Mouse (Mus musculus): Measurements from ENCODE around the gene Gpx6. TPM values are rescaled to one million over a fixed set of nuclear protein-coding genes. Genes with fewer than 3 reads are reported as not detected.

Gene Gpx6
- under 1 TPM in 1 of 2 experiments, not detected in 1; 0.30 TPM for total RNA-seq (2021)
- long read RNA-seq, experiment 1 = 0 reads
- long read RNA-seq, experiment 2 = 0 reads

- DNase-seq (ENCODE audit: low spot score in 2 of 2) = no peak
- intact Hi-C loops (cut with DNase I) = no loop called here
Measured at GRCm38 (mm10) chr13:21311926-21312325, at the start of gene Gpx6. Gene Gpx6 (plus strand): TSS chr13:21312125.

- intact Hi-C loops (cut with DNase I) = loop anchor here (5.0 to 10.0 kb wide), 2 partner anchors 64 to 452 kb away; partner anchors contain the start of genes Hist1h2ai, Hist1h2bl and Hist1h3h
- DNase-seq (ENCODE audit: low spot score in 2 of 2) = no peak
Measured at GRCm38 (mm10) chr13:21262787-21263461, 49.0 kb upstream of the Gpx6 start.

DNA sequence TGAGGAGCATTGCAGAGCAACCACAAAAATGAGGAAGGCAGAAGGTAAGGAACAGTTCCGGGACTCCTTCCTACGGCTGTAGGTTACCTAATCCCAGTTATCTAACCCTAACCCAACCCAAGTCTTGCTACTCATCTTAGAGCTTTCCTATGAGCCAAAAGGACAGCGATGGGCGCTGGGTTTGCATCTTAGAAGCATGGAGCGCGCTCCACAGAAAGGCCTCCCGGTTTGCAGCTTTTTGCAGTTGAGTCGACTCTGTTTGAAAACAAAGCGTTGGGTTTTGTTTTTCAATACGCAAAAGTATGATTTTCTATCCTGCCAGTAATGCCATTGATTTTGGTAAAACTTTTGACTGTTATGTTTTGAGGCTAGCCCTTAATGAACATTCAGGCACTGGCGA lies 48.0 kb upstream of the Gpx6 start:
- DNase-seq (ENCODE audit: low spot score in 2 of 2) = no peak
- intact Hi-C loops (cut with DNase I) = loop anchor here (5.0 to 10.0 kb wide), 2 partner anchors 63 to 451 kb away; partner anchors contain the start of genes Hist1h2ai, Hist1h2bl and Hist1h3h

GRCm38 (mm10) chr13:21264366-21264765 lies 47.6 kb upstream of the Gpx6 start:
- intact Hi-C loops (cut with DNase I) = loop anchor here (5.0 to 10.0 kb wide), 2 partner anchors 63 to 450 kb away; partner anchors contain the start of genes Hist1h2ai, Hist1h2bl and Hist1h3h
- peak in 1 of 2 experiments; percentile 67 for DNase-seq (ENCODE audit: low spot score in 2 of 2)

DNA sequence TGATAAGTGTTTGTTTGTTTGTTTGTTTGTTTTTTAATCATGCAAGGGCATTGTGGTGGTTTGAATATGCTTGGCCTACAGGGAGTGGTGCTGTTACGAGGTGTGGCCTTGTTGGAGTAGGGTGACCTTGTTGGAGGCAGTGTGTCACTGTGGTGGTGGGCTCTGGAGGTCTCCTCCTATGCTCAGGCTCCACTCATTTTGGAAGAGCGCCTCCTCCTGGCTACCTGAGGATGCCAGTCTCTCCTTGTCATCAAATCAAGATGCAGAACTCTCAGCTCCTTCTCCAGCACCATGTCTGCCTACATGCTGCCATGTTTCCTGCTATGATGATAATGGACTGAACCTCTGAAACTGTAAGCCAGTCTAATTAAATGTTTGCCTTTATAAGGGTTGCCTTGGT lies 46.2 kb upstream of the Gpx6 start:
- no peak for DNase-seq (ENCODE audit: low spot score in 2 of 2)
- intact Hi-C loops (cut with DNase I) = loop anchor here (10.0 kb wide), 1 partner anchor 449 kb away; the partner anchor contains the start of genes Hist1h2ai, Hist1h2bl and Hist1h3h

DNA sequence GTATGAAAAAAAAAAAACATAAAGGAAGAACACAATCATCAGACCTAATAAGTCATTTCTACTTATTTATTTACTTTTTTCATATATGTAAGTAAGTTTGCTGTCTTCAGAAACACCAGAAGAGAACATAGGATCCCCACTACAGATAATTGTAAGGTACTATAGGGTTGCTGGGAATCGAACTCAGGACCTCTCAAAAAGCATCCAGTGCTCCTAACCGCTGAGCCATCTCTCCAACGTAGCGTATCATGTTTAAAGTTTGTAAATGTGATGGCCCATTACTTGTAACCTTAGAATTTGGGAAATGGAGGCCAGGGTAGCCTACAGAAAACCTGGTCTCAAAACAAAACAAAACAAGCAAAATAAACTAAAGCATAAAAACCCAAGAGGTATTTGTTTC lies 44.4 kb upstream of the Gpx6 start:
- intact Hi-C loops (cut with DNase I) = loop anchor here (10.0 kb wide), 1 partner anchor 447 kb away; the partner anchor contains the start of genes Hist1h2ai, Hist1h2bl and Hist1h3h
- no peak for DNase-seq (ENCODE audit: low spot score in 2 of 2)

DNA sequence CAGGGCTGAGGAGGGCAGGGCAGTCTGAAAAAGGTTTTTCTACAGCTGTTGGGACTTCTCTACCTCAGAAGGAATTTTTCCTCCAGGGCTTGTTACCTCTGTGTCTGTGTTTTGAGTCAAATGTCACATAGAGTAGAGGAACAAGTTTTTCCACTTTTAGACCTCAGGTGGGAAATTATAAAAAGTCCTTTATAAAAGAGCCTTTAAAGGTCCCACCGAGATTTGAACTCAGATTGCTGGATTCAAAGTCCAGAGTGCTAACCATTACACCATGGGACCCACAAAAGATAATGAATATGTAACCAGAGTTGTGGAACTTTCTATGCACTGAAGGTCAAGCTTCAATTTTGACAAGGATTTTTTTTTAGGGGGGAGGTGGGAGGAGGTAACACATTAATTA lies 43.7 kb upstream of the Gpx6 start:
- intact Hi-C loops (cut with DNase I) = loop anchor here (10.0 kb wide), 1 partner anchor 447 kb away; the partner anchor contains the start of genes Hist1h2ai, Hist1h2bl and Hist1h3h
- no peak for DNase-seq (ENCODE audit: low spot score in 2 of 2)

- DNase-seq (ENCODE audit: low spot score in 2 of 2) = peak; percentile 31 to 52
- intact Hi-C loops (cut with DNase I) = loop anchor here (2.0 to 5.0 kb wide), 3 partner anchors 43 to 74 kb away; no protein-coding TSS in a partner anchor
Measured at GRCm38 (mm10) chr13:21275021-21275814, 36.7 kb upstream of the Gpx6 start.

GRCm38 (mm10) chr13:21275815-21276550 lies 35.9 kb upstream of the Gpx6 start:
- intact Hi-C loops (cut with DNase I) = loop anchor here (2.0 to 5.0 kb wide), 3 partner anchors 44 to 75 kb away; no protein-coding TSS in a partner anchor

GRCm38 (mm10) chr13:21276551-21276950 lies 35.4 kb upstream of the Gpx6 start:
- intact Hi-C loops (cut with DNase I) = loop anchor here (5.0 kb wide), 1 partner anchor 44 kb away; no protein-coding TSS in a partner anchor
- no peak for DNase-seq (ENCODE audit: low spot score in 2 of 2)

More at GRCm38 (mm10) chr13:21275815-21276550, 35.9 kb upstream of the Gpx6 start:
- peak; percentile 73 to 94 for DNase-seq (ENCODE audit: low spot score in 2 of 2)

DNA sequence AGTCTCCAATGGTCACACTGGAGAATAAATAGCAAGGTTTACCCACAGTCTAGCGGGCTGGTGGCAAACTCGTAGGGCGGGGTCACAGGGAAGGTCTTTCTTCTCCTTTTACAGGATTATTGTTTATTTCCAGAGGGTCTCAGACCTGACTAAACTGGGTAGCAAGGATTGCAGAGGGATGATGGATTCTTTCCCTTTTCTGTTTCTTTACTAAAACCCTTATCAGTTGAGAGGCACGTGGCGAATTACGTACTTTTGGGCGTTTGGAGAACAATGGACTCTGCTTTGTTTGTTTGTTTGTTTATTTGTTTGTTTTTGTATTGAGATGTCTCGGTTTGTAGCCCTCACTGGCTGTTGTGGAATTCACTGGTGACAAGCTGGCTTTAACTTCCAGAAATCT lies 32.8 kb upstream of the Gpx6 start:
- DNase-seq (ENCODE audit: low spot score in 2 of 2) = no peak
- intact Hi-C loops (cut with DNase I) = loop anchor here (2.0 to 5.0 kb wide), 2 partner anchors 47 to 110 kb away; no protein-coding TSS in a partner anchor

DNA sequence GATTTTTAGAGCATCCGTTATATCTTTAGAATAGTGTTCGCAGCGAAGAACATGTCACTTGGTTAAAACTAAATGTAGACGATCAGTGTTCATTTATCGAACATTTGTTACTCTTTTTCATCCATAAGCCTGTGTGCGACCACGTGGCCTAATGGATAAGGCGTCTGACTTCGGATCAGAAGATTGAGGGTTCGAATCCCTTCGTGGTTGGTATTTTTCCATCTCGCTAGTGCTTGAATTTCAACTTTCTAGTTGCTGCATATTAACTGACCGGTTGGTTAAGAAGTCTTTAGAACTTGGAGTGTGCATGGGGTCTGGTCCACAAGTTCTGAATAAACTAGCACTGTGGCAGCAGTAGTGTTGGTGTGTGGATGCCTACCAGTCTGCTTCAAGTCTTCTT lies 32.4 kb upstream of the Gpx6 start:
- intact Hi-C loops (cut with DNase I) = loop anchor here (2.0 to 5.0 kb wide), 2 partner anchors 47 to 111 kb away; no protein-coding TSS in a partner anchor
- peak; percentile 88 to 94 for DNase-seq (ENCODE audit: low spot score in 2 of 2)

- intact Hi-C loops (cut with DNase I) = no loop called here
- DNase-seq (ENCODE audit: low spot score in 2 of 2) = no peak
Measured at GRCm38 (mm10) chr13:21292631-21293030, 19.3 kb upstream of the Gpx6 start, which contains the start of gene Gpx5. Gene Gpx5 (minus strand): TSS chr13:21292731.

- intact Hi-C loops (cut with DNase I) = no loop called here
- no peak for DNase-seq (ENCODE audit: low spot score in 2 of 2)
Measured at GRCm38 (mm10) chr13:21298557-21298956, 13.4 kb upstream of the Gpx6 start.

DNA sequence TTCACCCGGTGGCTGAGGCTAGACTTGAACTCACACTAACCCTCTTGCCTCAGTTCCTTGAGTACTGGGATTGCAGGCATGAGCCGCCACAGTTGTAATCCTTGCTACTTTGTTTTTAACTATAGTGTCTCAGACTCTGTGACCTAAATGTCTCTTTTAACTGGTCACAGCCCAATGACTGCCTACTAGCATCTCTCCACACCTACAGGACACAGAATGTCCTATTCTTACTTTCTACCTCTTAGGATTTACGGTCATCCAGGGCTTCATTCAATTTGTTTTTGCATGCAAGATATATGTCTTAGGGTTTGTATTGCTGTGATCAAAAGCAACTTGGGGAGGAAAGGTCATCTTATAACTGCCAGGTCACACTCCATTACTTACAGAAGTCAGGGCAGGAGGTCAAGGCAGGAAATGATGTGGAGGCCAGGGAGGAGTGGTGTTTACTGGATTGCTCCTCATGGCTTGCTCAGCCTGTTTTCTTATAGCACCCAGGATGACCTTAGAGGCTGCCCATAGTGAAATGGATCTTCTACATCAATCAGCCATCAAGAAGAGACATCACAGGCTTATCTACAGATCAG lies 7.3 kb upstream of the Gpx6 start:
- intact Hi-C loops (cut with DNase I) = no loop called here
- DNase-seq (ENCODE audit: low spot score in 2 of 2) = no peak

DNA sequence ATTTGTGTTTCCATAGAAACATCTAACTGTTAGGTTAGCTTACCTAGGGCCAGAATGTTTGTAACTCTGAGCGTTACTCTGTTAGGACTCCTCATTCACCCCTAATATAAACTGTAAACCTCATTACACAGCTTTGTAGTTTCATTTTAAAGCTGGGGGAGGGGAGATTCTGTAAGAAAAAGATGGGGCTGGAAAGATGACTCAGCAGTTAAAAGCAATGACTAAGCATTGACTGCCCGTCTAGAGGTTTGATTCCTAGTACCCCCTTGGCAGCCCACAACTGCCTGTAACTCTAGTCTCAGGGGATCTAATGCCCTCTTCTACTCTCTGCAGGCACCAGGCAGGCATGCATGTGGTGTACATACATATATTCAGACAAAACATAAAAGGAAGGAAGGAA lies 2.1 kb upstream of the Gpx6 start:
- DNase-seq (ENCODE audit: low spot score in 2 of 2) = no peak
- intact Hi-C loops (cut with DNase I) = no loop called here

DNA sequence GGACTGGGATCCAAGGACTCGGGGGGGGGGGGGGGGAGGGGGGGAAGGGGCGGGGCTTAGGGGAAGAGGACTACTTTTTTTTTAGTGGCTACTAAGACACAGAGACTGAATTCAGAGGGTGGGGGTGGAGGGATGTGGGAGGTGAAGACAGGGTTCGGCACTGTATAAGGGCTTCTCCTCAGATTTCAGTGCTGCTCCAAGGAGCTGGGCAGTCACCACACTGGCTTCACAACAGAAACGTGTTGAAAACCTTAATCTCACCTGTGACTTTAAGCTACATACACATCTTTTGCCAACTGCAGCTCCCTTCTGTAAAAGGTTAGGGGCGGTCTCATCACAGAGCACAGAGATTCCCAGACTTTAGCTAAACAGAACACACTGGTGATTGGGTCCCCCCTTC lies 929 bp downstream of the Gpx6 start:
- intact Hi-C loops (cut with DNase I) = no loop called here
- DNase-seq (ENCODE audit: low spot score in 2 of 2) = no peak

DNA sequence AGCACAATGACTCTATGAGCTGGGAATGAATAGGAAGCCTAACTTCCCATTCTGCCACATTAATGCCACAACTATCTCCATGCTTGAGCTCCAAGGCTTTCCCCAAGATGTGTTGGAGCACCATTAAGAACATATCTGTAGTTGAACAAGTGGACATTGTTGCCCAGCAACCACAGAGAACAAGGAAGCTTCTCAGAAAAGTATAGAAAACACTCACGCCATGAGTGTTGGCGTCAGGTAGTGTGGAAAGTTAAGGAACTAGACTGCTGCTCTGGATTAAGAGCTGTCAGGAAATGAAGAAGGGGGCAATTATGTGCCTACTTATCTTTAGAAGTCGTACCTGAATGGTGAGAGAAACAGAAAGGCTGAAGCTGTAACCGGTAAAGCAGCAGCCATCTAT lies 2.0 kb downstream of the Gpx6 start:
- intact Hi-C loops (cut with DNase I) = no loop called here
- no peak for DNase-seq (ENCODE audit: low spot score in 2 of 2)

Measured in left cerebral cortex, postnatal 14 days (tissue).